Mouse (Mus musculus): ENCODE data around the gene C130026I21Rik. TPM values are rescaled to one million over a fixed set of nuclear protein-coding genes. Genes with fewer than 3 reads are reported as not detected.
"Not testable (repeated sequence)": the region's sequence is repeated elsewhere in the genome, so short reads cannot be mapped to it uniquely, and the experiment has no call there.

C130026I21Rik gene
- polyA plus RNA-seq, 1 experiment from 2014 or later = not detected

DNA sequence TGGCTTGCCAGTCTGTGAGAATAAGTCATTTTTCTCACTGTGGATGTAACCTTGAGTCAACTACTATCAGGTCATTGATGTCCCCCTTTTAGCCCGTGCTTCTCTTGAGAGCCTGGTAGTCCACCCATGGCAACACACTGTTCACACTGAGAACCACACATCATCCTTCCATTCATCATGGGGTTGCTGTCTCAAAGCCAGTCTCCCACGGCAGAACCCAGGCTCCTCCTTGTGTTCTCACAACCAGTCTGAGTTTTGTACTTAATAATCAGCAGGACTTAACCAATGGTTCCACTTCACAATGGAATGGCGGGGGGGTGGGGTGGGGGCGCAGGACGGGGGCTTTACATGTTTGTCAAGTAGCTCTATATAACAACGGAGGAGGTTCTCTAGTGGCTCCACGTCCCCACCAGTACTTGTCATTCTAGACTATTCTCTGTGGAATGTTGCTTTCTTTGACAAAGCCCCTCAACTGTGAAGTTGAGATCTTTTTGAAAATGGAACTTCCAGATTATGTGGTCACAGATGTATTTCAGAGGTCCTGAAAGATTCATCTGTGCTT, 177.3 kb downstream of the C130026I21Rik start:
- not testable (repeated sequence) for H3K9me3 ChIP-seq (replicated peaks); H3K27me3 ChIP-seq (replicated peaks); H3K27ac ChIP-seq (replicated peaks); H3K4me2 ChIP-seq; H3K4me3 ChIP-seq (replicated peaks); H3K4me1 ChIP-seq; H3K9ac ChIP-seq (replicated peaks); H3K36me3 ChIP-seq; ATAC-seq (ENCODE audit: low FRiP score)
- 89% methylated on average over 7 of the region's 7 CpGs for WGBS

GRCm38 (mm10) chr1:85092169-85092568, 178.2 kb downstream of the C130026I21Rik start:
- H3K27ac ChIP-seq (replicated peaks); H3K4me1 ChIP-seq; H3K9ac ChIP-seq (replicated peaks); ATAC-seq (ENCODE audit: low FRiP score); H3K4me3 ChIP-seq (replicated peaks); H3K4me2 ChIP-seq; H3K36me3 ChIP-seq; H3K27me3 ChIP-seq (replicated peaks); H3K9me3 ChIP-seq (replicated peaks): not testable (repeated sequence)
- WGBS = 35% methylated on average over 1 of the region's 3 CpGs

DNA sequence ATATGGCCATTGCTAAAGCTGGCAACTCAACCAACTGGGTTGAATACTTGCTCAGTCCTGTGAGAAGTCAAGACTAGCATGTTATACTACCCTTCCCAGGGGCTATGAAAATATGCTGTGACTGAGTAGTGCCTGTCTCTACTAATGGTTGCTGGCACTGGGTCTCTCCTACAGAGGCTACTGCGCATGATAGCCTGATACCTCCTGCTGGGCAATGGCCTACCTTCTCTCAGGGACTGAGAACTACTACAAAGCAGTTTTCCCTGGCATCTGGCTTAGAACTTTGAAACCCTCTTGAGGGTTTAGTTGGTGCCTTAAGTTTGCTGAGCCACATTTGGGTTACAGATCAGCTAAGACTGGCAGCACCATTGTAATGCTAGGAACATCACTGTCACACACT, 184.2 kb downstream of the C130026I21Rik start:
- not testable (repeated sequence) for H3K4me2 ChIP-seq; H3K9ac ChIP-seq (replicated peaks); H3K36me3 ChIP-seq; ATAC-seq (ENCODE audit: low FRiP score); H3K9me3 ChIP-seq (replicated peaks); H3K27ac ChIP-seq (replicated peaks); H3K27me3 ChIP-seq (replicated peaks); H3K4me3 ChIP-seq (replicated peaks); H3K4me1 ChIP-seq
- WGBS = 65% methylated on average over 1 of the region's 1 CpGs

DNA sequence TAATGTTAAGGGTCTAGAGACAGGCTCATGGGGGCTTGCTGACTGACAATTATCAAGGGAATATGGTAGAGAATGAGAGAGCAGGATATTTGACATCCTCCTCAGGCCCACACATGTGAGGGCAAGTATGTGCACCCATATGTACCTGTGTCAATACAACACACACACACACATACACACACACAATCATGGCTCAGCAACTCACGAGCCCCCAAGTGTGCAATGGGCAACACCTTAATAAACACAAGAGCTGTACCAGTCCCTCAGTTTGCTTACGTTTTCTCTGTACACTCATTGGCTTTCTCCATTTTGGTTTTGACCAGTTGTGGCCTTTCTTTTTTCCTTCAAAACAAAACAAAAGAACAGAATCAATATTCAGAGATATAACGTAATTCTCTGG, 185.6 kb downstream of the C130026I21Rik start:
- not testable (repeated sequence) for H3K4me1 ChIP-seq; H3K9me3 ChIP-seq (replicated peaks); H3K4me3 ChIP-seq (replicated peaks); H3K4me2 ChIP-seq; H3K27me3 ChIP-seq (replicated peaks); ATAC-seq (ENCODE audit: low FRiP score); H3K9ac ChIP-seq (replicated peaks); H3K36me3 ChIP-seq; H3K27ac ChIP-seq (replicated peaks)
- 64% methylated on average over 3 of the region's 3 CpGs for WGBS

GRCm38 (mm10) chr1:85073099-85073498, 197.3 kb downstream of the C130026I21Rik start:
- not testable (repeated sequence) for H3K4me1 ChIP-seq; H3K4me2 ChIP-seq; ATAC-seq (ENCODE audit: low FRiP score); H3K9ac ChIP-seq (replicated peaks); H3K27ac ChIP-seq (replicated peaks); H3K27me3 ChIP-seq (replicated peaks); H3K4me3 ChIP-seq (replicated peaks); H3K9me3 ChIP-seq (replicated peaks); H3K36me3 ChIP-seq
- WGBS = 72% methylated on average over 3 of the region's 3 CpGs

DNA sequence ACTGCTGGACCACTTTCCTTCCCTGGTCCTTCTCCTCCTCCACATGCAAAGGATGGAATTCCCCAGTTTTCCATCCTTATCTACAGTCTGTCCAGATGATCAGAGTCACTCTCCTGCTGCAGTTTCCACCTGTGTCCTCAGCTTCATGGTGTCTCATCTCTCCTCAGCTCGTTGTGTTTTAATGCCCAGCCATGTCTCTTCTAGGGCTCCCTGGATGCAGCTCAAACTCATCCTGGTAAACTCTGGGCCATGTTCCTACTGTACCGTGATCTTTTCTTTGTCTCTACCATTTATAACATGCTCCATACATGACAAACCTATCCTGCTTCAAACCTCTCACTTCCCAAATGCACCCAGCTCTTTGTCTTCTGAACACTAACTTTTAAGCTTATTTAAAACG, 198.7 kb downstream of the C130026I21Rik start:
- 70% methylated on average over 3 of the region's 3 CpGs for WGBS
- H3K4me3 ChIP-seq (replicated peaks); H3K27ac ChIP-seq (replicated peaks); H3K9me3 ChIP-seq (replicated peaks); ATAC-seq (ENCODE audit: low FRiP score); H3K27me3 ChIP-seq (replicated peaks); H3K4me2 ChIP-seq; H3K36me3 ChIP-seq; H3K4me1 ChIP-seq; H3K9ac ChIP-seq (replicated peaks): not testable (repeated sequence)

DNA sequence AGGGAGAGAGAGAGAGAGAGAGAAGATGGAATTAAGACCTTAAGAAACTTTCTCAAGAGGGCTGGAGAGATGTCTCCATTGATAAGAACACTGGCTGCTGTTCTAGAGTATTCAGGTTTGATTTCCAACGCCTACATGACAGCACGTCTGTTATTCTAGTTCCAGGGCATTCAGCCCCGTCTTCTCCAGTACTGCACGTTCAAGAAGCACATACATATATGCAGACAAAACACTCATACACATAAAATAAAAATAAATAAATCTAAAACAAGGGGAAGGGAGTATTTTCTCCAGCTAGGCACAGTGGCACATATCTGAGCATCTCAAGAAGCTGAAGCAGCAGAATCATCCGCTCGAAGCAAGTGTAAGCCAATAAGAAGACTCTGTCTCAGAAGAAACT, 234.6 kb downstream of the C130026I21Rik start:
- not testable (repeated sequence) for H3K4me3 ChIP-seq (replicated peaks); H3K4me1 ChIP-seq; ATAC-seq (ENCODE audit: low FRiP score); H3K36me3 ChIP-seq; H3K27me3 ChIP-seq (replicated peaks); H3K4me2 ChIP-seq; H3K27ac ChIP-seq (replicated peaks); H3K9ac ChIP-seq (replicated peaks); H3K9me3 ChIP-seq (replicated peaks)
- 80% methylated on average over 6 of the region's 6 CpGs for WGBS

DNA sequence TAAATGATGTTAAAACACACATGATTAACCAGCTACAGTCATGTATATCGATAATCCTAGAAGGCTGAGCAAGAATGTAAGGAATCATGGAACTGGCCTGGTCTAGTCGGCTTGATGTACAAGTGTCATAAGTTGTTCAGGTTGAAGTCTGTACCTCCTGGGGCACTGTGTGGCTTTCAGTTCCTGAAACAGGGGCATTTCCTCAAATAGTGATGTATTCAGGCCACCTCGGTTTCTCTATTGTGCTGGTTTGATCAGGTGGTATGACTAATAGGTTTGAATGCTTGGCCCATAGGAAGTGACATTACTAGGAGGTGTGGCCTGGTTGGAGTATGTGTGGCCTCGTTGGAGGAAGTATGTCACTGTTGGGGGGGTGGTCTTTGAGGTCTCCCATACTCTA, 236.0 kb downstream of the C130026I21Rik start:
- not testable (repeated sequence) for ATAC-seq (ENCODE audit: low FRiP score)

GRCm38 (mm10) chr1:85033616-85034015, 236.8 kb downstream of the C130026I21Rik start:
- WGBS = 92% methylated on average over 5 of the region's 6 CpGs
- H3K9ac ChIP-seq (replicated peaks); ATAC-seq (ENCODE audit: low FRiP score); H3K27ac ChIP-seq (replicated peaks); H3K4me2 ChIP-seq; H3K4me3 ChIP-seq (replicated peaks); H3K4me1 ChIP-seq; H3K27me3 ChIP-seq (replicated peaks); H3K9me3 ChIP-seq (replicated peaks); H3K36me3 ChIP-seq: not testable (repeated sequence)

More for the DNA sequence above, 236.0 kb downstream of the C130026I21Rik start:
- not testable (repeated sequence) for H3K4me3 ChIP-seq (replicated peaks); H3K9me3 ChIP-seq (replicated peaks); H3K27me3 ChIP-seq (replicated peaks); H3K9ac ChIP-seq (replicated peaks); H3K4me1 ChIP-seq; H3K4me2 ChIP-seq; H3K27ac ChIP-seq (replicated peaks); H3K36me3 ChIP-seq
- WGBS = 91% methylated on average over 3 of the region's 4 CpGs

GRCm38 (mm10) chr1:85030211-85030610, 240.2 kb downstream of the C130026I21Rik start:
- H3K4me3 ChIP-seq (replicated peaks); H3K9me3 ChIP-seq (replicated peaks); H3K4me2 ChIP-seq; H3K27me3 ChIP-seq (replicated peaks); H3K36me3 ChIP-seq; H3K27ac ChIP-seq (replicated peaks); H3K9ac ChIP-seq (replicated peaks); ATAC-seq (ENCODE audit: low FRiP score); H3K4me1 ChIP-seq: not testable (repeated sequence)
- whole genome bisulfite sequencing = 61% methylated on average over 12 of the region's 14 CpGs

GRCm38 (mm10) chr1:85011933-85012332, 258.4 kb downstream of the C130026I21Rik start:
- not testable (repeated sequence) for H3K36me3 ChIP-seq; H3K9ac ChIP-seq (replicated peaks); H3K27ac ChIP-seq (replicated peaks); ATAC-seq (ENCODE audit: low FRiP score); H3K27me3 ChIP-seq (replicated peaks); H3K4me2 ChIP-seq; H3K4me3 ChIP-seq (replicated peaks); H3K9me3 ChIP-seq (replicated peaks); H3K4me1 ChIP-seq
- 98% methylated on average over 13 of the region's 13 CpGs for WGBS

DNA sequence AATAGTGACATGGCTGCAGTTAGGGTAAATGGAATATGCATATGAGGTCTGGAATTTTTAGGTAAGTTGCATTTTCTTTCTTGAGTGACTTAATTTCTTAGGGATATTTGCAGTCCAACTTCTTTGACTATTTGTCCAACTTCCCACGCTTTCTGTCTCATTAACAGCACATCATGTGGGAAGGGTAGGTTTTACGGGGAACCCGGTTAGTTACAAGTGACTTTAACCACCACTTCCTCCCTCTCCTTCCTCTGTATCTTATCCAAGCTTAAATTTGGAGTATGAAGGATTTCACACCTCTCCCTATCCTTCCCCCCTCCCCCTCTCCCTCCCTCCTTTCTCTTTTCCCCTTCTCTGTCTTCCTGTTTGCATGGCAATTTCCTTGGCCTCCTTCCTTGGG, 259.4 kb downstream of the C130026I21Rik start:
- H3K4me1 ChIP-seq; H3K9ac ChIP-seq (replicated peaks); H3K27me3 ChIP-seq (replicated peaks); ATAC-seq (ENCODE audit: low FRiP score); H3K36me3 ChIP-seq; H3K27ac ChIP-seq (replicated peaks); H3K4me3 ChIP-seq (replicated peaks); H3K4me2 ChIP-seq; H3K9me3 ChIP-seq (replicated peaks): not testable (repeated sequence)
- WGBS = 83% methylated on average over 3 of the region's 3 CpGs

- WGBS = 67% methylated on average over 1 of the region's 1 CpGs
- not testable (repeated sequence) for H3K9me3 ChIP-seq (replicated peaks); H3K4me2 ChIP-seq; H3K36me3 ChIP-seq; ATAC-seq (ENCODE audit: low FRiP score); H3K27ac ChIP-seq (replicated peaks); H3K4me3 ChIP-seq (replicated peaks); H3K9ac ChIP-seq (replicated peaks); H3K4me1 ChIP-seq; H3K27me3 ChIP-seq (replicated peaks)
Observed at GRCm38 (mm10) chr1:85007737-85008136, 262.6 kb downstream of the C130026I21Rik start.

Data from neural tube, embryonic 15.5 days (tissue).